Mouse (Mus musculus): Measurements from ENCODE around the gene Sh3yl1. TPM values are rescaled to one million over a fixed set of nuclear protein-coding genes. Genes with fewer than 3 reads are reported as not detected.

The Sh3yl1 gene
- polyA plus RNA-seq (2012; rRNA removed), result 11.6 and 13.5 TPM in 2 replicates

DNA sequence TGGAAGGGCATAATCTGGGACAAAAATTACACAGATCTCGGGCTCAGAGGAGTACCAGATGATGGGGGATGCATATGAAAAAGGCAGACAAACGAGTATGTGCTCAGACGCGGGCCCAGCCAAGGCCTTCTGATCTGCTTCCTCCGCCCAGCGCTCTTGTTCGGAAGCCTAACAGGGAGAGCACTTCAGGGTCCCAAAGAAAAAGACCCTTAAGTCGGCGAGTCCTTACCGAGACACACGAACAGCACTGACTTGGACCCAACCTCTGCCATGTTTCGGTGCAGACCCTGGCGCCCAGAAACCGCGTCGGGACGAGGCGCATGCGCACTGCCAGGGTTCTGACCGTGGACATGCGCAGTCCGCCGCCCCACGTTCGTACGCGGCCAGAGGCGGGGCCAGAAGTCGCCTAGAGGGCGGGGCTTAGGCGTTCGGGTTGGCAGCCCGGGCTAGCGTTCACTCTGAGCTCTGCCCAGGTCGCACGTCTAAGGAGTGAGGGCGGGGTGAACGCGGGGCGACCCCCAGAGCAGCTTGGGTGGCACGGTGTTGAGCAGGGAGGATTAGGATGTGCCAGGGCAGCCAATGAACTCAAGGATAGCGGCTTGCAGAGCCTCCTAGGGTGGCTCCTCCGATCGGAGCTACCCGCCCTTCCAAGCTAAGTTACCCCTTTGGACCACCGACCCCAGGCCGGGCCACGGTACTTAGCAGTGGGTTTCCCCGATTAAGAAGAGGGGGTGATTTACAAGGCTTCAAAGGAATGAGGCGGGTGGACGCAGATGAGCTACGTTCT, at the start of gene Sh3yl1, which contains the start of gene Acp1:
Gene Sh3yl1 (plus strand): TSS at position 408 of the 787 bp plus-strand sequence.
Gene Acp1 (minus strand): TSS at position 329 of the 787 bp plus-strand sequence.
- WGBS, result under 1% methylated on average over 52 of the region's 52 CpGs
- peak within 1 kb of the TSS; percentile 94 for H3K4me3 ChIP-seq (ENCODE audit: insufficient read depth, low read depth, low read length)
- DNase-seq, result peak; percentile 97
- H3K4me1 ChIP-seq (ENCODE audit: control insufficient read depth, insufficient read depth, low read length), result peaks cover 10% of the 10 kb centered on the region; the same call in 1 of the 2 replicates
- H3K27ac ChIP-seq (ENCODE audit: insufficient read depth, low read depth, low read length), result peak within 1 kb of the TSS; percentile 95
- H3K27me3 ChIP-seq (replicated peaks; ENCODE audit: control insufficient read depth, insufficient read depth, low read length), result no peaks in the 10 kb centered on the region
- no peak for TF ChIP-seq CTCF (conservative IDR thresholded peaks at IDR 0.05; ENCODE audit: insufficient read depth, insufficient read length, low read depth, low read length)
- peak; percentile 51 for TF ChIP-seq POLR2A (IDR thresholded peaks at IDR 0.05; ENCODE audit: low read depth, low read length)
- H3K36me3 ChIP-seq (ENCODE audit: control insufficient read depth, insufficient read depth, low read length), result no peaks in the 10 kb centered on the region

DNA sequence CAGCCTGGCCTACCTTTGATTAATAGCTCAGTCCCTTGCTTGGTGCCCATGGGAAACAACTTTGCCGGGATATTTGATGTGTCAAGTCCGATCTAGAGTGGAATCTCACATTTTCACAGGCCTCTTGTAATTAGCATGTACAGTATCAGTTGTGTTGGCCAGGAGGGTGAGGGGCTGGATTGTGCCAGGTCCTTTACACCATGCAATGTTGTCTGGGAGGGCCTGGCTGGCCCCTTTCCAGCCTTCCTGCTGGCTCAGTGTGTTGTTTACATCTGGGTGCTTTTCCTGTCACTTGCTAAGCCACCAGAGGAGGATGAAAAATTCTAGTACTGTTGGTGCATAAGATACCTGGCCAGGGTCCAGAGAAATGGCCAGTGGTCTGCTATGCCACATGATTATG, 47.1 kb upstream of the Sh3yl1 start:
- DNase-seq, result no peak
- 50% methylated on average over 2 of the region's 2 CpGs for WGBS
- H3K36me3 ChIP-seq (ENCODE audit: control insufficient read depth, insufficient read depth, low read length), result no peaks in the 10 kb centered on the region
- no peak overlapping the region for H3K27ac ChIP-seq (ENCODE audit: insufficient read depth, low read depth, low read length)
- H3K27me3 ChIP-seq (replicated peaks; ENCODE audit: control insufficient read depth, insufficient read depth, low read length), result no peaks in the 10 kb centered on the region
- TF ChIP-seq POLR2A (IDR thresholded peaks at IDR 0.05; ENCODE audit: low read depth, low read length) (no peak), CTCF (conservative IDR thresholded peaks at IDR 0.05; ENCODE audit: insufficient read depth, insufficient read length, low read depth, low read length) (no peak)
- H3K4me3 ChIP-seq (ENCODE audit: insufficient read depth, low read depth, low read length), result no peak overlapping the region
- no peaks in the 10 kb centered on the region for H3K4me1 ChIP-seq (ENCODE audit: control insufficient read depth, insufficient read depth, low read length)

DNA sequence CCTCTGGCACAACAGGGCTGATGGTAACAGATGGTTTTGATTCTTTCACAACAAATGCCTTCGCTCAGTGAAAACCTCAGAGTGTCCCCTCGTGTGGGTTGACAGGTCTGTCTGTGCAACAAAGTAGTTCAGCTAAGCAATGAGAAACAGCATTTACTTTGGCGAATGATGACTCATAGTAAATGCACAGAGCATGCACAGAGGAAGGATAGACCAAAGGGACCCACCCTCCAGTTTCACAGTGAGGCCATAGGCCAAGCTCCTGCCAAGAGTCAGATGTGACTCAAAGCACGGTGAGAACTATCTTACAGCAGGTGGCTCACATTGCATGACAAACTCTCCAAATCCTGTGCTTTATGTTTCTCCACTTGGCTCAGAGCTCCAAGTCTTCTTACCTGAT, 45.7 kb upstream of the Sh3yl1 start:
- WGBS, result 82% methylated on average over 4 of the region's 4 CpGs
- TF ChIP-seq CTCF (conservative IDR thresholded peaks at IDR 0.05; ENCODE audit: insufficient read depth, insufficient read length, low read depth, low read length) (no peak), POLR2A (IDR thresholded peaks at IDR 0.05; ENCODE audit: low read depth, low read length) (no peak)
- Histone ChIP-seq H3K27me3 (replicated peaks; ENCODE audit: control insufficient read depth, insufficient read depth, low read length) (no peaks in the 10 kb centered on the region), H3K36me3 (ENCODE audit: control insufficient read depth, insufficient read depth, low read length) (no peaks in the 10 kb centered on the region), H3K4me3 (ENCODE audit: insufficient read depth, low read depth, low read length) (no peak overlapping the region), H3K4me1 (ENCODE audit: control insufficient read depth, insufficient read depth, low read length) (no peaks in the 10 kb centered on the region), H3K27ac (ENCODE audit: insufficient read depth, low read depth, low read length) (no peak overlapping the region)
- no peak for DNase-seq

DNA sequence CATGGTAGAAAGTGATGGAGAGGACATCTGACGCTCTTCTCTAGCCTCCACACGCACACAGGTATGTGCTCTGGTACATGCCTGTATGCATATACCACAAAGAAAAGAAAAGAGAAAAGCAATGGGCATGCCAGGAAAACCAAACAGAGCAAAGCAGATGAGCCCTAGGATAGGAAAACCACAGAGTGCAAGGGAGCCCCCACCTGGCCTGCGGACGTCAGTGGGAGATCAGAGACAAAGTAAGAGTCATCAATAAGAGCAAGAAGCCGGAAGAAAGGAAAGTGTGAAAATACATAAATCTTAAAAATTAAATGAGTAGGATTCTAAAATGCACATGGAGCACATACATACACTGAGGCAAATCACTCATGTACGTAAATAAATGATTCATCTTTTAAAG, 32.0 kb upstream of the Sh3yl1 start:
- peak; percentile 21 for DNase-seq
- H3K27me3 ChIP-seq (replicated peaks; ENCODE audit: control insufficient read depth, insufficient read depth, low read length), result no peaks in the 10 kb centered on the region; the same call in 1 of the 2 replicates
- 75% methylated on average over 6 of the region's 6 CpGs for WGBS
- no peaks in the 10 kb centered on the region for H3K4me1 ChIP-seq (ENCODE audit: control insufficient read depth, insufficient read depth, low read length)
- no peaks in the 10 kb centered on the region for H3K36me3 ChIP-seq (ENCODE audit: control insufficient read depth, insufficient read depth, low read length)
- TF ChIP-seq CTCF (conservative IDR thresholded peaks at IDR 0.05; ENCODE audit: insufficient read depth, insufficient read length, low read depth, low read length) (no peak; the same call in 1 of the 2 replicates), POLR2A (IDR thresholded peaks at IDR 0.05; ENCODE audit: low read depth, low read length) (no peak)
- H3K27ac ChIP-seq (ENCODE audit: insufficient read depth, low read depth, low read length), result no peak overlapping the region
- no peak overlapping the region for H3K4me3 ChIP-seq (ENCODE audit: insufficient read depth, low read depth, low read length)

DNA sequence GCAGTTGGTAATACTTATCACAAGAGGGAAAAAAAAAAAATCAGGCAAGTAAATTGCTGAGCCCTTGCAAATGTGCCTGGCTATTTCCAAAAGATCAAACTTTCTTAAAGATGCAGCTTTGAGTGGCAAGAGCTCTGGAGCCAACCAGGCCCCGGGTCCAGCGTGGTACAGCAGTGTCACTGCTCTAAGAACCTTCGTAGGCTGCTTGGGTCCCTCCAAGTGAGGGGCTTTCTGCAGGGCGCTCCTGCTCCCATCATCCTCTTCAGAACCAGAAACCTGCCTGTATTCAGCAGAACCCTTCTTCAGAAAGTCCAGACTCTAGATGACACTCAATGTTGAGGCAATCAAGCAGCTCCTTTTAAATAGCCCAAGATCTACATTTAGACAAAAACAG, 27.9 kb upstream of the Sh3yl1 start:
- DNase-seq, result no peak
- no peak for TF ChIP-seq POLR2A (IDR thresholded peaks at IDR 0.05; ENCODE audit: low read depth, low read length)
- no peak for TF ChIP-seq CTCF (conservative IDR thresholded peaks at IDR 0.05; ENCODE audit: insufficient read depth, insufficient read length, low read depth, low read length)
- Histone ChIP-seq H3K27ac (ENCODE audit: insufficient read depth, low read depth, low read length) (no peak overlapping the region), H3K27me3 (replicated peaks; ENCODE audit: control insufficient read depth, insufficient read depth, low read length) (no peaks in the 10 kb centered on the region; the same call in 1 of the 2 replicates), H3K36me3 (ENCODE audit: control insufficient read depth, insufficient read depth, low read length) (no peaks in the 10 kb centered on the region), H3K4me3 (ENCODE audit: insufficient read depth, low read depth, low read length) (no peak overlapping the region), H3K4me1 (ENCODE audit: control insufficient read depth, insufficient read depth, low read length) (no peaks in the 10 kb centered on the region)
- WGBS, result 34% methylated on average over 4 of the region's 4 CpGs

DNA sequence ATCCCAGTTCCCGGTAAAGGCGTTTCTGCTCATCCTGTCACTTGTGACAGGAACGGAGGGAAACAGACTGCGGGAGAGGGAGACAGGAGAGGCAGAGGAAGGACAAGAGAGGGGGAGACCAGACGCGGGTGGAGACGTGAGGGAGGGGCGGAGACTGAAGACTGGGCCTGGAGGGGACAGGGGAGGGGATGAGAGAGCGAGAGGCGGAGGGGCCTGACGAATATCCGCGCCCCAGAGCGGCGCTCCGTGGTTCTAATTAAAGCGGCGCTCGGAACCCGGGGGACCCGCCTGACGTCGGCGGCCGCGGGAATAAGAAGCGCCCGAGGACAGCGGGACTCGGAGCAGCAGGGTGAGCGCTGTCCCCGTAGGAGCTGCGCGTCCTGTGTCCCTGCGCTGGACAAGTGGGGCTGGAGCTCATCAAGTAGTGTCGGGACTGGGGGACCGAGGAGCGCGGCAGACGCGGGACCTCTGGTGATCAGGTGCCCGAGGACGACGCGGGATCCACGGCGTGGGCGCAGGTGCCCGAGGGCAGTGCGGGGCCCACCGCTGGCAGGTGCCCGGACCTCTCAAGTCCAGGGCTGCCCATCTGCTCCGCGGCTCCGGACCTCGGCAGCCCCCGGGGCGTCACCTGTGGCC, 27.4 kb upstream of the Sh3yl1 start, which contains the start of gene Alkal2:
Gene Alkal2 (plus strand): TSS at position 337 of the 636 bp plus-strand sequence.
- H3K4me3 ChIP-seq (ENCODE audit: insufficient read depth, low read depth, low read length), result peak within 1 kb of the TSS; percentile 10; the same call in 1 of the 2 replicates
- H3K36me3 ChIP-seq (ENCODE audit: control insufficient read depth, insufficient read depth, low read length), result no peaks in the 10 kb centered on the region
- H3K27me3 ChIP-seq (replicated peaks; ENCODE audit: control insufficient read depth, insufficient read depth, low read length), result no peaks in the 10 kb centered on the region; the same call in 1 of the 2 replicates
- no peaks in the 10 kb centered on the region for H3K4me1 ChIP-seq (ENCODE audit: control insufficient read depth, insufficient read depth, low read length)
- WGBS, result under 1% methylated on average over 56 of the region's 58 CpGs
- TF ChIP-seq CTCF (conservative IDR thresholded peaks at IDR 0.05; ENCODE audit: insufficient read depth, insufficient read length, low read depth, low read length) (no peak), POLR2A (IDR thresholded peaks at IDR 0.05; ENCODE audit: low read depth, low read length) (no peak)
- H3K27ac ChIP-seq (ENCODE audit: insufficient read depth, low read depth, low read length), result no peak within 1 kb of the TSS
- DNase-seq, result no peak
